Mouse (Mus musculus): ENCODE measurements at regions not wholly inside any gene's neighbourhood (a gene's known extent, or its start where the extent isn't known, plus 50 kb on each side); places are given as distances from the start of the nearest gene placed in this dataset.

DNA sequence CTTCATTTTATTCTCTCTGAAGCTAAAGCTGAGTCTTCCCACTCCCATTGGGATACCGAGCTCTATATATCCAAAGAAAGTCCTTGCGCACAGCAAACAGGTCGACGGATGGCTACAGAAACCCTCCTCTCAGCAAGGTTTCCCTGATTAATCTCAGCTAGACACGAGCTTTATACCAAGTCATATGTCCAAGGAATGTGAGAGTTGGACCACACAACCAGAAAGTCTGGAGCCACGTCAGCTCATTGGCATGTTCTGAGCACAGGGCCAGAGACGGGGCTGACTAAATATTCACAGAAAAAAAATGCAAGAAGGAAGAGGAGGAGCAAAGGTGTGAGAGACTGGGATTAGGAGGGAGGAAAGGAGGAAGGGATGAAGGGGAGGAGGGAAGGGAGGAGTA, 64.0 kb downstream of the Gm4791 start:
- TF ChIP-seq CTCF (IDR thresholded peaks at IDR 0.05; ENCODE audit: low read depth, low read length), result no peak
- no peak for TF ChIP-seq POLR2A (IDR thresholded peaks at IDR 0.05; ENCODE audit: extremely low read depth, insufficient read depth, low read length)
